Mouse (Mus musculus) liver, adult (tissue): Measurements from ENCODE around the gene Klc4.

Source experiments
- GATA4 ChIP-seq: IDR thresholded peaks from 2 replicates; pipeline ENCODE4 v1.6.1; 2014; ENCODE audit warnings: mild to moderate bottlenecking, low read length; ENCODE audit not compliant: insufficient replicate concordance

The Klc4 gene

DNA sequence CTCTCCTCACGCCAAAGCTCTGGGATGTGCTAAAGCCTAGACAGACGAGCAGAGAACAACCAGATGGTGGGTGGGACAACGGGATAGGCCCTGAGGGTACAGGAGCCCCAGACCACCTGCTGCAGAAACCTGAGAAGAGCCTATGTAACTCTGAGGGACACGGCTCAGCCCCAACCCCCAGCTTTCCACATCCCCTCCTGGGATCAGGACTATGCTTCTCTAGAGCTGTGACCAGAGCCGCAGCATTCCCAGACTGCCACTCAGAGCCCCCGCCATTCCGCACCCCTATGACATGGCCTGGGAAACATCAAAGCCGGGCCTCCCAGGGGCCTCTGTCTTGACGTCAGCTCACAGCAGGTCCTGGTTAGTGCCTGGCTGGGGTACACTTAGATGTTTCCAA lies 51.2 kb downstream of the Klc4 start:
- TF ChIP-seq GATA4: no peak

DNA sequence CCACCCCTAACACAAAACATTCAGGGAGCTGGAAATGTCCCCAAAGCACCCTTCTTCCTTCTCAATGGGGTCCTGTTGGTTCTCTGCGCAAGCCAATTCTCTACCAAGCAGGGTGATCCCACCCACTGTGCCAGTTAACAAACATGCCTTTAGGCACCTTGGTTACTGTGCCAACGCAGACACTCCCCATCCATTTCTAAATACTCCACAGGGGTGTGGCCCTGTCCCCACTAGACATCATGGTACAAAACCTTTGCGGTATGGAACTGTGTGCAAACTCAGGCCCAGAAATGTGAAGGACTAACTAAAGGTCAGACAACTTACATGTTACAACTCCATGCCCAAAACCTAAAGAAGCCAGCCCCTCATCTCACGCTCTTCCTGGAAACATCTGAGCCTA lies 52.7 kb downstream of the Klc4 start:
- TF ChIP-seq GATA4: no peak

DNA sequence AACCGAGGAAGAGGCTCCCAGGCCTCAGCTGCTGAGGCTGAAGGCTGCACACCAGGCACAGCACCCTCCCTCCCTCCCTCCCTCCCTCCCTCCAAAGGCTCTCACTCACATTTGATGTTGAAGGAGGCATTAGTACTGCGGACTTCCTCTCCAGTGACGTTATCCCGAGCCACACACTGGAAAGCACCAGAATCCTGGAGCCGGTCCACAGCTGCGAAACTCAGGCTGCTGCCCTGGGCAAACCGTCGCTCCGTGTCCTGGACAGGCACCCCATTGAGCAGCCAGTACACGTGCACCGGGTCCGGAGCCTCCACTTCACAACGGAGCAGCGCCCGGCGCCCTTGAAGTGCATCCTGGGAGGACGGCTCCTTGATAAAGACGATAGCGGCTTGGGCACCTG lies 54.4 kb downstream of the Klc4 start:
- TF ChIP-seq GATA4: no peak

DNA sequence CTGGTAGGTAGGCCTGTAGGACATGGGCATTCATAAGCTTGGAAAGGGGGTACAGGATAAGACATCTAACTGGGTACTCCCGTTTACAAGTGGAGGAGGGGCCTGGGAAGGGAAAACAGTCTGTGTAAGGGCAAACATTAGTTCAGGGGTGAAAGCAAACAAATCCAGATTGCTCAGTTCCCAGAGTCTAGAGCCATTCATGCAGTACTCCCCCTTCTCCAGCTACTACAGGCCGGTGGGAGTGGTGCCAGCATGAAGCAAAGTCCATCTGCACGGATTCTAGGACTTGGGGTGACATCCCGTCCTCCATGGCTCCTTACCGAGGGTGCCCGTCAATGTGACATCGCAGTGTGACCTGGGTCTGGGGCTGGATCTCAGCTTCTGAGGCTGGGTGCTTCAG lies 55.4 kb downstream of the Klc4 start:
- no peak for TF ChIP-seq GATA4

DNA sequence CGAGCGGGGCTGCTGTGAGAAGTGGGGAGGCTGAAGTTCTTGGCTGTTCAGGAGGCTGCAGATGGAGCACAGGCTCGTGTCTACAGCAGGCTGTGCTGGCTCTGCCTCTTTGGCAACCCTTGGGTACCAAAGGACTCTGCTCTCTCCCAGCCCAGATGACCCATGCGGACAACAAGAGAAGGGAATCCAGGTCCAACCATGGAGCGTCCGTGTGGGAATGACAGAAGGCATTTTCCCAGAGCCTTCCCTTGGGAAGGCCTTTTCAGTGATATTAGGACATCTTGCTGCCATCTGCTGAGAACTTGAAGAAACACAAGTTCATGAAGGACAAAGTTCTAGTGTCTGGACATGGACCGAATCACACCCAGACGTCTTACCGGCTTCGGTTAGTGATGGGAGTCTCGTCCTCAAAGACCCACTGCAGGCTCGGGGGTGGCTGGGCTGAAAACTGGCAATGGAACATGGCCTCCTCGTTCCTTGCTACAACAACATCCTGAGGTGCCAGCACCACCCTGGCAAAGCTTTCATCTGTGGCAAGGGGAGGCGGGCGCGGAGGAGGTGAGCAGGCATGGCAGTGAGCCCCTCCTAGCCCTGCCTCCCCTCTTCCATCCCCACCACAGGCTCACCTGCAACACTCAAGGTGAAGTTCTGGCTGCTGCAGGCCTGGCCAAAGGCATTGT lies 56.0 kb downstream of the Klc4 start:
- TF ChIP-seq GATA4: no peak

DNA sequence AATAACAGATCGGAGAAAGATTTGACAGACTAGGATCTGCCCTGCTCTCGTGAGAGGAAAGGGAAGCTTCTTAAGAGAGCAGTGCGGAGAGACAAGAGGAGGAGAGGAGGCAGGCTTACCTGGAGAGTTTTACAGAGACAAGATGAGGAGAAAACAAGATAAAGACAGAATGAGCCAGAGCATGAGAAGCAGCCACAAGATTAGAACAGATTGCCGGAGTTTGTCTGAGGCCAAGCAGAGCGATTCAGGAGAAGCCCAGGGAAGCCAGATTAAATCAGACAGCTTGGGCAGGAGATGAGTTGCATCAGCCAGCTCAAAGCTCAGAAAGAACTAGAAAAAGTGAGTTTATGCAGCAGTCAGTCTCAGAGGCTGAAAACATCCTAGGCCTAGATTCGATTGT lies 56.9 kb downstream of the Klc4 start:
- TF ChIP-seq GATA4: no peak

DNA sequence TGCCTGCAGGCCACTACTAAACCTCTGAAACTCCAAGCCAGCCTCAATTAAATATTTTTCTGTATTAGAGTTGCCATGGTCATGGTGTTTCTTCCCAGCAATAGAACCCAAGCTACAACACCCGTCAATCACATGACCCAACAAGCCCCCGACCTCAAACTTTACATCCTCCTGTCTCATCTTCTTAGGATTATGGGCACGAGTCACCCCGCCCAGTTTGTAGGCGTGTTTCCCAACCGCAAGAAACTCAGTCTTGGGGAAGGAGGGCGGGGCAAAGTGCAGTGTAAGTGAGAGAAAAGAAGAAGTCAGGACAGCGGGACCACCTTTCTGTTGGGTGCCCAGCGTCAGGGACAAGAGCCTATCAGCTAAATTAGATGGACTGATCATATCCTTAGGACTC lies 57.6 kb downstream of the Klc4 start:
- no peak for TF ChIP-seq GATA4

DNA sequence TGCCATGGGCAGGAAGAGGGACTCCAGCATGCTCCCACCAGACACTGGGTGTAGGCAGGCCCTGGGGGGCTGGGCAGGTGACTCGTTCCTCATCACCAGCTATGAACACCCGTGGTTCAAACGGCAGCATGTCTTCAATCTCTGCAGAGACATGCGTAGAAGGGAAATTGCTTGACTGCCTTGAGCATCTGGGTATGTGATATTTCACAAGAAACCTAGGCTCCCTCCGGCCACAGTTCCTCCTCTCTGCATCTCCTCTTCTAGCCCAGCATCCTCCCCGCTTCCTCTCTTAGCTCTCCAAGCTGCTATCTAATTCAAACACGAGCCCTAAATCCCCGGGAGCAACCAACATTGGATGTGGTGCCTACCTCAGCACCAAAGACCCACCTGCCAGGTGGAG lies 59.5 kb downstream of the Klc4 start:
- no peak for TF ChIP-seq GATA4
